Mouse (Mus musculus): ENCODE measurements around the gene Gdf5. TPM values are rescaled to one million over a fixed set of nuclear protein-coding genes. Genes with fewer than 3 reads are reported as not detected.

Gene Gdf5
- 2.8 TPM for polyA plus RNA-seq (2012; fragmentation: generic; extraction: Trizol)

- Histone ChIP-seq H3K4me2 (ENCODE audit: low read depth) (no peak within 1 kb of the TSS), H3K27me3 (ENCODE audit: control insufficient read depth, insufficient read depth, insufficient read length) (no peaks in the 10 kb centered on the region), H3K79me2 (ENCODE audit: control insufficient read depth, insufficient read depth) (no peaks in the 10 kb centered on the region), H3ac (ENCODE audit: control insufficient read depth, insufficient read length) (no peak within 1 kb of the TSS), H3K4me3 (no peak within 1 kb of the TSS), H3K36me3 (ENCODE audit: control insufficient read depth, insufficient read depth) (no peaks in the 10 kb centered on the region)
- TF ChIP-seq USF1 (IDR thresholded peaks at IDR 0.05; ENCODE audit: low read depth) (no peak), TCF3 (IDR thresholded peaks at IDR 0.05; ENCODE audit: insufficient read length, low read depth) (no peak)
Measured at GRCm38 (mm10) chr2:155945124-155945523, at the start of gene Gdf5. Gene Gdf5, minus strand, starts transcription at chr2:155945367.

- TF ChIP-seq CEBPB (IDR thresholded peaks at IDR 0.05; ENCODE audit: insufficient read depth, poor library complexity, severe bottlenecking) = no peak
- no peak for TF ChIP-seq POLR2AphosphoS2 (IDR thresholded peaks at IDR 0.05; ENCODE audit: insufficient read length, low read depth)
- TF ChIP-seq TCF3 (IDR thresholded peaks at IDR 0.05; ENCODE audit: insufficient read length, low read depth) = no peak
- TF ChIP-seq MYOG (IDR thresholded peaks at IDR 0.05; ENCODE audit: control insufficient read depth in 1 of 3, insufficient read depth in 1 of 3, insufficient read length in 2 of 3, low read depth in 2 of 3) = peak in 1 of 3 experiments; percentile 28
- TF ChIP-seq TCF12 (IDR thresholded peaks at IDR 0.05; ENCODE audit: insufficient read depth, poor library complexity, severe bottlenecking) = no peak
- TF ChIP-seq MAX (IDR thresholded peaks at IDR 0.05; ENCODE audit: low read depth) = no peak
- no peak for TF ChIP-seq USF1 (IDR thresholded peaks at IDR 0.05; ENCODE audit: low read depth)
- no peaks in the 10 kb centered on the region for H3K27me3 ChIP-seq (ENCODE audit: control insufficient read depth, insufficient read depth, insufficient read length)
- no peak overlapping the region for H3K4me2 ChIP-seq (ENCODE audit: low read depth)
- H3ac ChIP-seq (ENCODE audit: control insufficient read depth, insufficient read length) = no peak overlapping the region
- no peaks in the 10 kb centered on the region for H3K79me2 ChIP-seq (ENCODE audit: control insufficient read depth, insufficient read depth)
- no peaks in the 10 kb centered on the region for H3K36me3 ChIP-seq (ENCODE audit: control insufficient read depth, insufficient read depth)
- no peak overlapping the region for H3K4me3 ChIP-seq
Measured at GRCm38 (mm10) chr2:155991863-155992321, 46.7 kb upstream of the Gdf5 start.

GRCm38 (mm10) chr2:155991151-155991550, 46.0 kb upstream of the Gdf5 start:
- Histone ChIP-seq H3K4me2 (ENCODE audit: low read depth) (no peak overlapping the region), H3K79me2 (ENCODE audit: control insufficient read depth, insufficient read depth) (no peaks in the 10 kb centered on the region), H3K36me3 (ENCODE audit: control insufficient read depth, insufficient read depth) (no peaks in the 10 kb centered on the region), H3ac (ENCODE audit: control insufficient read depth, insufficient read length) (no peak overlapping the region), H3K27me3 (ENCODE audit: control insufficient read depth, insufficient read depth, insufficient read length) (no peaks in the 10 kb centered on the region), H3K4me3 (no peak overlapping the region)
- no peak for TF ChIP-seq TCF3 (IDR thresholded peaks at IDR 0.05; ENCODE audit: insufficient read length, low read depth)
- no peak for TF ChIP-seq E2F4 (IDR thresholded peaks at IDR 0.05; ENCODE audit: insufficient read depth)
- no peak for TF ChIP-seq SRF (IDR thresholded peaks at IDR 0.05; ENCODE audit: control insufficient read depth, insufficient read length, low read depth)
- no peak for TF ChIP-seq REST (IDR thresholded peaks at IDR 0.05; ENCODE audit: insufficient read depth, insufficient read length)
- TF ChIP-seq USF1 (IDR thresholded peaks at IDR 0.05; ENCODE audit: low read depth) = no peak
- no peak for TF ChIP-seq POLR2AphosphoS2 (IDR thresholded peaks at IDR 0.05; ENCODE audit: insufficient read length, low read depth)
- no peak for TF ChIP-seq TCF12 (IDR thresholded peaks at IDR 0.05; ENCODE audit: insufficient read depth, poor library complexity, severe bottlenecking)
- no peak for TF ChIP-seq MAX (IDR thresholded peaks at IDR 0.05; ENCODE audit: low read depth)
- TF ChIP-seq MYOG (IDR thresholded peaks at IDR 0.05; ENCODE audit: control insufficient read depth in 1 of 3, insufficient read depth in 1 of 3, insufficient read length in 2 of 3, low read depth in 2 of 3) = no peak
- no peak for TF ChIP-seq POLR2A (IDR thresholded peaks at IDR 0.05; ENCODE audit: insufficient read length, low read depth)
- no peak for TF ChIP-seq CEBPB (IDR thresholded peaks at IDR 0.05; ENCODE audit: insufficient read depth, poor library complexity, severe bottlenecking)
- no peak for TF ChIP-seq MYOD1 (IDR thresholded peaks at IDR 0.05; ENCODE audit: control insufficient read depth in 1 of 3, insufficient read length in 2 of 3, low read depth in 2 of 3)

GRCm38 (mm10) chr2:155989085-155989484, 43.9 kb upstream of the Gdf5 start:
- H3K79me2 ChIP-seq (ENCODE audit: control insufficient read depth, insufficient read depth) = no peaks in the 10 kb centered on the region
- no peak overlapping the region for H3ac ChIP-seq (ENCODE audit: control insufficient read depth, insufficient read length)
- no peak overlapping the region for H3K4me2 ChIP-seq (ENCODE audit: low read depth)
- no peak overlapping the region for H3K4me3 ChIP-seq
- H3K36me3 ChIP-seq (ENCODE audit: control insufficient read depth, insufficient read depth) = no peaks in the 10 kb centered on the region
- no peaks in the 10 kb centered on the region for H3K27me3 ChIP-seq (ENCODE audit: control insufficient read depth, insufficient read depth, insufficient read length)
- TF ChIP-seq TCF12 (IDR thresholded peaks at IDR 0.05; ENCODE audit: insufficient read depth, poor library complexity, severe bottlenecking) = no peak
- no peak for TF ChIP-seq MAX (IDR thresholded peaks at IDR 0.05; ENCODE audit: low read depth)
- TF ChIP-seq MYOG (IDR thresholded peaks at IDR 0.05; ENCODE audit: control insufficient read depth in 1 of 3, insufficient read depth in 1 of 3, insufficient read length in 2 of 3, low read depth in 2 of 3) = no peak
- no peak for TF ChIP-seq E2F4 (IDR thresholded peaks at IDR 0.05; ENCODE audit: insufficient read depth)
- no peak for TF ChIP-seq MYOD1 (IDR thresholded peaks at IDR 0.05; ENCODE audit: control insufficient read depth in 1 of 3, insufficient read length in 2 of 3, low read depth in 2 of 3)
- TF ChIP-seq USF1 (IDR thresholded peaks at IDR 0.05; ENCODE audit: low read depth) = no peak
- TF ChIP-seq REST (IDR thresholded peaks at IDR 0.05; ENCODE audit: insufficient read depth, insufficient read length) = no peak
- TF ChIP-seq SRF (IDR thresholded peaks at IDR 0.05; ENCODE audit: control insufficient read depth, insufficient read length, low read depth) = no peak
- no peak for TF ChIP-seq TCF3 (IDR thresholded peaks at IDR 0.05; ENCODE audit: insufficient read length, low read depth)
- no peak for TF ChIP-seq POLR2AphosphoS2 (IDR thresholded peaks at IDR 0.05; ENCODE audit: insufficient read length, low read depth)
- TF ChIP-seq CEBPB (IDR thresholded peaks at IDR 0.05; ENCODE audit: insufficient read depth, poor library complexity, severe bottlenecking) = no peak
- TF ChIP-seq POLR2A (IDR thresholded peaks at IDR 0.05; ENCODE audit: insufficient read length, low read depth) = no peak

GRCm38 (mm10) chr2:155987131-155987530, 42.0 kb upstream of the Gdf5 start:
- Histone ChIP-seq H3K79me2 (ENCODE audit: control insufficient read depth, insufficient read depth) (no peaks in the 10 kb centered on the region), H3ac (ENCODE audit: control insufficient read depth, insufficient read length) (no peak overlapping the region), H3K4me2 (ENCODE audit: low read depth) (no peak overlapping the region), H3K4me3 (no peak overlapping the region), H3K36me3 (ENCODE audit: control insufficient read depth, insufficient read depth) (peaks cover 3% of the 10 kb centered on the region), H3K27me3 (ENCODE audit: control insufficient read depth, insufficient read depth, insufficient read length) (no peaks in the 10 kb centered on the region)
- TF ChIP-seq MYOG (IDR thresholded peaks at IDR 0.05; ENCODE audit: control insufficient read depth in 1 of 3, insufficient read depth in 1 of 3, insufficient read length in 2 of 3, low read depth in 2 of 3) (no peak), MAX (IDR thresholded peaks at IDR 0.05; ENCODE audit: low read depth) (no peak), USF1 (IDR thresholded peaks at IDR 0.05; ENCODE audit: low read depth) (no peak), TCF3 (IDR thresholded peaks at IDR 0.05; ENCODE audit: insufficient read length, low read depth) (no peak), REST (IDR thresholded peaks at IDR 0.05; ENCODE audit: insufficient read depth, insufficient read length) (no peak), MYOD1 (IDR thresholded peaks at IDR 0.05; ENCODE audit: control insufficient read depth in 1 of 3, insufficient read length in 2 of 3, low read depth in 2 of 3) (no peak), CEBPB (IDR thresholded peaks at IDR 0.05; ENCODE audit: insufficient read depth, poor library complexity, severe bottlenecking) (no peak), POLR2A (IDR thresholded peaks at IDR 0.05; ENCODE audit: insufficient read length, low read depth) (no peak), TCF12 (IDR thresholded peaks at IDR 0.05; ENCODE audit: insufficient read depth, poor library complexity, severe bottlenecking) (no peak), E2F4 (IDR thresholded peaks at IDR 0.05; ENCODE audit: insufficient read depth) (no peak)

All from myocyte (in vitro differentiated cells).